Mouse (Mus musculus): ENCODE results near the gene Dab1.

Dab1 gene

GRCm38 (mm10) chr4:104111614-104112013 is 492.5 kb downstream of the Dab1 start:
- no peak for DNase-seq (ENCODE audit: low read depth)

GRCm38 (mm10) chr4:104113209-104114005 is 494.2 kb downstream of the Dab1 start:
- no peak for DNase-seq (ENCODE audit: low read depth)

- DNase-seq (ENCODE audit: low read depth): no peak
These were observed 494.8 kb downstream of the Dab1 start for GRCm38 (mm10) chr4:104114006-104114361.

DNA sequence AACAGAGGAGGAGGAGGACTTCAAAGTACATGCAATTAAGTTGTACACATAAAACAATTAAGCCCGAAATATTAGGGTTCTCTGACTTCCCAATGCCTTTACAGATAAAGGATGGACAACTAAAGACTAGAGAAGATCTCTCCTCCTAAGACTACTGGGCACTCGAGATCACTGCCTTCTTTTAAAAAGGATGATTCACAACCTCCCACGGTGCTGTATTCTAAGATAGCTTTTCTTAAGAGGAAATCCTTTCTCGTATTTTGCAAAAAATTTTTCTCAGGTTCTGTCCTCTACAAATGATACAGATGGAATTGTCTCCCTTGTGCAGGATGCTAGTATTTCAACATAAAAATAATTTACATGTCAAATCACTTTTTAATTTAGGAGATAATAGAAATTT is 500.9 kb downstream of the Dab1 start:
- no peak for DNase-seq (ENCODE audit: low read depth)

DNA sequence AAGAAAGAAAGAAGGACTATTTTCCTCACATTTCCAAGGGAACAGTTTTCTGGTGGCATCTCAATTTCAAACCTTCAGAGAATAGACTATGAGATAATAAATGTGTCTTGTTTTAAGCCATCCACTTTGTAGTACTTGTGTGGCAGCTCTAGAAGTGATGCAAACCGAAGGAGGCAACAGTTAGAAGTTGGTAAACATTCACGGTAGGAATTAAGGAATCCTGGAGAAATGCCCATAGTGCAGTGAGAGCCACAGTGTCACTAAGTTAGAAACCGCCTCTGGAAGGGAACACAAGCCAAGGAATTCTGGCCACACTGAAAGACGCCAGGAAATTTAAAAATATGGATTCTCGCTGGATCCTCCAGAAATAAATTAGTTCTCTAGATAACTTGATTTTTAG is 502.8 kb downstream of the Dab1 start:
- no peak for DNase-seq (ENCODE audit: low read depth)

DNA sequence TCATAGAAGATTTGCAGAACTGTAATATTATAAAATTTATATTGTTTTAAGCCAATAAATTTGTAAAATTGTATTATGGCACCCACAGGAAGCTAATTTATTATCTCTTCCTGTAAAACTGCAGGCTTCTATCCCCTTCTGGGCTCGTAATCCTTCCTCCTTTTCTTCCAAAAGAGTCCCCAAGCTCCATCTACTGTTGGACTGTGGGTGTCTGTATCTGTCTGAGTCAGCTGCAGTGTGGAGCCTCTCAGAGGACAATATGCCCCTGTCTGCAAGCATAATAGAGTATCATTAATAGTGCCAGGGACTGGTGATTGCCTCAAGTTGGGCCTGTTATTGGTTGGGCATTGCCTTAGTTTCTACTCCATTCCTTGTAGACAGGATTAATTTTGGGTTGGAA is 503.2 kb downstream of the Dab1 start:
- DNase-seq (ENCODE audit: low read depth): no peak

DNA sequence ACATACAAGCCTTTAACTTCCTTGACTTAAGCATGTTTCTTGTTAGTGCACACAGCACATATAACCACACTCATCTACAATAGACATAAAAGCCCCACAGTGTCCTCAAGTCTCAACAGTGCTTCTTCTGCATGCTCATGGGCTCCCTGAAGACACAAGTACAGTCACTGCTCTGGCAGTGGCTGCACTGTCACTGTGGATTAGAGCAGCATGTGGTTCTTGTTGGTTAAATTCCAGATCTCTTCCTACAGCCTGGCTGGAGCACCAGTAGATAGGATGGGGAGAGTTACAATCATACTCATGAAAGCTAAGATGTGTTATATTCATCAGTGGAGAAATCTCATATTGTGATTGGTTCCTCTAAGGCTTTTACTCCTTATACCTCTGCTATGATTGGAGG is 534.5 kb downstream of the Dab1 start:
- no peak for DNase-seq (ENCODE audit: low read depth)

DNA sequence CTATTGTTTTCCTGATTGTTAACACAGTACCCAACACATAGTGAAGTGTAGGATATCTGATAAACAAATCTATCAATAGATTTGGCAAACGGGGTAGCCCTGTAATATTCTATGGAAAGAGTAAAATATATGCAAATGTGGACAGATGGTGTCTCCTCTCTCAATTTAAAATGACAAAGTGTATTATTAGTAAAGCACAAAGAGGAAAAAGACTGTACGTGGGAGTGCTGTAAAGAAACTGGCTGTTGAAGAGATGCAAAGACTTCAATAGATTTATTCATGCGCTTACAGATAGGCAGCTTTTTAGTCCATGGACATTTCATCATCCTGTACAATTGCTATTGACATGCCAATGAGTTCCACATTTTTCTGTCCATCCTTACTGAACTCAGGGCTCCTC is 558.9 kb downstream of the Dab1 start:
- DNase-seq (ENCODE audit: low read depth): no peak

- DNase-seq (ENCODE audit: low read depth): no peak
These were observed 567.2 kb downstream of the Dab1 start for GRCm38 (mm10) chr4:104186311-104186710.

- DNase-seq (ENCODE audit: low read depth): no peak
These were observed 579.5 kb downstream of the Dab1 start for GRCm38 (mm10) chr4:104198635-104199034.

DNA sequence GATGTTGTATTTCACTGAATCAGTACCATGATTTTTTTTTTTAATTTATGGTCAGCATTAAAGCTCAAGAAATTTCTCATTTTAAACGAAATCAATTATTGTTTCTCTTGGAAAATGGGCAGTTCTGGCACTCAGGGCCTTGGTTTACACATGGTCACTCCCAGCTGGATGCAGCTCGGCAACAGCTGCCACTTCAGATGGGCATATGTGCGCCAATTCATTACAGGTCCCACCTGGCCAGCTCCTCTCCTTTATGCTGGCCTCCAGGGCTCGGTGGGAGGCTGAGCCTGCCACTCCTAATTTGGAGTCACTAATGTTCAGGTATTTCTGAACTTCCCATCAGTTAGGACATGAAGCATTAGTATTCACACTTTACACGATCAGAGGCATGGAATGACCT is 582.5 kb downstream of the Dab1 start:
- DNase-seq (ENCODE audit: low read depth): no peak

GRCm38 (mm10) chr4:104204047-104204446 is 584.9 kb downstream of the Dab1 start:
- no peak for DNase-seq (ENCODE audit: low read depth)

DNA sequence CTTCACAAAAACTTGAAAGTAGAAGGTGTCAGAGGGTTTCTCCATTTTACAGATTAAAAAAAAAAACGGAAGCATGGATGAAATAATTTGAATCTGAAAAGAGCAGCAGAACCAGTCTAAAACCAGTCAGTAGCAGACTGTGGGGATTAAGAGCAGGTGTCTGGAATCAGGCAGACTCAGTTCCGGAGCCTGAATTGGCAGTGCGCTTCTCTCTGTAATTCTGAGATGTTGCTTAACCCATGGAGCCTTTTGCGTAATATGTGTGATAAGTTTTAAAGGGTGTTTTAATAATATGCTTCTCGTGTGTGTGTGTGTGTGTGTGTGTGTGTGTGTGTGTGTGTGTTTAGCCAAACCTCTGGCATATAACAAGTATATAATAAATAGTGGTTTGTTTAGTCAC is 587.5 kb downstream of the Dab1 start:
- no peak for DNase-seq (ENCODE audit: low read depth)

DNA sequence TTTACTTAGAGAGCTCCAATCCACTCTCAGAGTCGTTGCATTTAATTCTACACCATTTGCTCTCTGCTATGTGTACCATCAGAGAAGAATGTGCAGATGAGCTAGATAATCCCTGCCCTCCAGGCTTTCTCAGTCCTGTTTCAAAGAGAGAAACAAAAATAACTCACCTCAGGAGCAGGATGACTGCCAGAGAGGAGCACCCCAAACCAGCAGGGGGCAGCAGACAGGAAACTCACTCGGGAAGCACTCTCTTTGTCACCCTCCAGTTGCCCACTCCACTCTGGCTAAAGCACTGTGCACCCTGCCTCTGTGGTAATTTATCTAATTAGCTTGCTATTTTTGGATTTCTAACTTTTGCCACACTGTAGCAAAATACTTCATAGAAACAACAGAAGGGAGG is 589.9 kb downstream of the Dab1 start:
- DNase-seq (ENCODE audit: low read depth): no peak

DNA sequence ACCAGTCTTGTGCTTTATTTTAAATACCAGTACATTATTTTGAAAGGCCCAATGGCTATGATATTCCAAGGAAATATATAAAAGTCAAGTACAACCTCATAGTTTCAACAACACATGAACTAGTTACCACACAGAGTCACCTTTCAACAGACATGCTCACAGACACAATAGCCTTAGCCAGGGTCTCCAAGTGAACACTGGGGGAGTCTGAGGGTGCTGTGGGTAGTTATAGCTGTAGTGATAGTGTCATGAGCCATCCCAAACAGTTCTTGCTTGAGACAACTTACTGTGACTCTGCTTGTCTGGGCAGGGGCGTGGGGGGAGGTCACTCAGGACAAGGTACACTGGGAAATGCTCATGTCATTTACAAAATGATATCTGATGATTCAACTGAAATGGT is 591.6 kb downstream of the Dab1 start:
- DNase-seq (ENCODE audit: low read depth): no peak

DNA sequence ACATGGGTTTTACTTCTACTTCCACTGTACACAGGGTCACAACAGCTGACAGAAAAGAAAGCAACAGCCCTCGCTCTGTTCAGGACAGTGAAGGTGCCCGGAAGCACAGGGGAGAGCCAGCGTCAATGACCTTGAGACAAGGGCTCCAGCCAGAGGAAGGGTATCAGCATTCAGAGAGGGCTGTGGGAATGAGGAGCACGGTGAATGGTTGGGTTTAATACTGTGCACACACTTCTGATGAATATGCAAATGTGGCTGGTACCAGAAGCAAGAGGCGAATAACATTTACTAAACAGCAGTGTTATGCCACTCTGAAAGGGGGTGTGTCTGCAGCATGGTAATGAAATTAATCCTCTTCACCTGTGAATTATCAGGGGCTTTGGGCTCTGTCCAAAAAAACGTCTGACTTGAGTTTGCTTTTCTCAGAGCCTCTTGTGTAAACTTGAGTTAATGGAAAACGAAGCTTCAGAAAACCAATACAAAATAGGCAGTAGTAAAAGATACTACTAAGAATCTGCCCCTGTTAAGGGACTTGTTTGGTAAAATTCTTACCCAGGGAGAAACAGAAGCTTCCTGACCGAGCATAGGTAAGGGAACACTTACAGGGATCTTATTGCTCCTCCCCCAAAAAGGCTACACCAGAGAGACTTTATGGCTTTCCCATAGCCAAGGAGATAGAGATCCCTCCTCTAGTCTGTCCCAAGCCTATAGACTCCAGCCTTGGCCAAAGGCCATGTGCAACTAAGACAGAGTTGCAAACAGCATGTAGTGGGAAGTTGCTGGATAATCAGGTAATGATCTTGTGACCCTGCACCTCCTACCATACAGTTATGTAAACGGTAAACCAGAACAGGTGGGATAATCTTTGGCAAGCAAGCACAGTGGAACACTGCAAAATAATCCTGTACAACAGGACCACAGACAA is 592.6 kb downstream of the Dab1 start:
- DNase-seq (ENCODE audit: low read depth): no peak

- DNase-seq (ENCODE audit: low read depth): no peak
These were observed 595.6 kb downstream of the Dab1 start for GRCm38 (mm10) chr4:104214724-104215123.

GRCm38 (mm10) chr4:104217336-104217735 is 598.2 kb downstream of the Dab1 start:
- no peak for DNase-seq (ENCODE audit: low read depth)

GRCm38 (mm10) chr4:104218765-104219164 is 599.6 kb downstream of the Dab1 start:
- DNase-seq (ENCODE audit: low read depth): no peak

GRCm38 (mm10) chr4:104220099-104220498 is 600.9 kb downstream of the Dab1 start:
- DNase-seq (ENCODE audit: low read depth): no peak

DNA sequence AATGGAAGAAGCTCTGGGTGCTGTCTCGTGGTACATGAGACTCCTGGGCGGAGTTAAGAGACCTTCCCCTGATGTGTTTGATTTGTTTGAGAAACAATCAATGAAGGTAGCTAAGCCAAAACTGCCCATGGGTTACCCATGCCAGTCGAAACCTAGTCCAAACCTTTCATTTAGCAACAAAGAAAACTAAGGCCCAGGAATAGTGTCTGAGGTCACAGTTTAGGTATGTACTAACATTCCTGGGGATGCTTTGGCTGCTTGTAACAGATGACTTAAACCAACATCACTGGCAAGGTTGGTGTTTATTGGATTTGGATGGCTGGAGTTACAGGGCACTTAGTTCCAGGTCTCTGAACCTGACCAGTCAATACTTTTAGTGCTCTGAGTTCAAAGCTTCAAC is 610.1 kb downstream of the Dab1 start:
- no peak for DNase-seq (ENCODE audit: low read depth)

DNA sequence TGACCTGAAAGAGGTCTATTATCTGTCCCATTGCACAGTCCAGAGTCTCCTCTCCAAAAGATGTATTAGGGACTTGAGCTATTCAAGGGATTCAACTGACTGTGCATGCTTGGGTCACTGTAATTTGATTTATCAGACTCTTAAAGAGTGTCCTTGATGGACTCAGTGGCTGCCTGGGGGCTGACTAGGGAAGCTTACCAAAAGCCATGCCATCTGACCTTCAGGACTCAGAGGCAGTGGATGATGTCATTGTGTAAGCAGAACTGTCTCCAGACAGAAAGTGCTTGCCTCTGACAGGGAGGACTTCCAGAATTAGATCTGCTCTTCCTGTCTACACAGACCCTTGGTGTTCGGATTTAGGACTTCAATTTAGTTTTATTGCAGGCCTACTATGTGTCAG is 627.3 kb downstream of the Dab1 start:
- DNase-seq (ENCODE audit: low read depth): no peak

DNA sequence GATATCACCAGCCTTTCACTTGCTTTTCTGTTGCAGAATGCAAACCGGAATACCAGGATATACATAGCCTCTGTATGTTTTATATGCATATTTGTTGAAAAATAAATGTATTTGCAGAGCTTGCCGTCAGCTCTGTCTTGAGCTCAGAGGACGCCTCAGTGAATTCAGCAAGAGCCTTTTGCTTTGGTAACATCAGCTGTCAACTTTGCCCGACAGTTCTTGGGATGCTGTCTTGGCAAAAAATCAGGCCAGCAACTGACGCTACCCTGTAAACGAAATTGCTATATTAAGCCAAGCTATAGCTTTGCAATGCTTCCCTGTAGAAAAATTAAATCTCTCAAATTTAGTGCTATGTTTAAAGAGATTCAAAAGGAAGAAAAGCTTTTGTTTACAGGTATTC is 630.3 kb downstream of the Dab1 start:
- no peak for DNase-seq (ENCODE audit: low read depth)
